Mouse (Mus musculus) frontal cortex, adult (tissue): ENCODE results near the gene Fh1.

Source experiments
- ATAC-seq: cut with Nextera tagmentation; 2 replicates; pipeline ENCODE4 v1.9.2; 2017; ENCODE audit warnings: mild to moderate bottlenecking, moderate library complexity, mixed read lengths; ENCODE audit not compliant: low TSS enrichment

Gene Fh1

GRCm38 (mm10) chr1:175625257-175625879, at the start of gene Fh1:
Gene Fh1 (minus strand): TSS chr1:175625635.
- ATAC-seq: peak; percentile 99

- ATAC-seq: no peak
Measured at GRCm38 (mm10) chr1:175675116-175675515, 49.7 kb upstream of the Fh1 start.

DNA sequence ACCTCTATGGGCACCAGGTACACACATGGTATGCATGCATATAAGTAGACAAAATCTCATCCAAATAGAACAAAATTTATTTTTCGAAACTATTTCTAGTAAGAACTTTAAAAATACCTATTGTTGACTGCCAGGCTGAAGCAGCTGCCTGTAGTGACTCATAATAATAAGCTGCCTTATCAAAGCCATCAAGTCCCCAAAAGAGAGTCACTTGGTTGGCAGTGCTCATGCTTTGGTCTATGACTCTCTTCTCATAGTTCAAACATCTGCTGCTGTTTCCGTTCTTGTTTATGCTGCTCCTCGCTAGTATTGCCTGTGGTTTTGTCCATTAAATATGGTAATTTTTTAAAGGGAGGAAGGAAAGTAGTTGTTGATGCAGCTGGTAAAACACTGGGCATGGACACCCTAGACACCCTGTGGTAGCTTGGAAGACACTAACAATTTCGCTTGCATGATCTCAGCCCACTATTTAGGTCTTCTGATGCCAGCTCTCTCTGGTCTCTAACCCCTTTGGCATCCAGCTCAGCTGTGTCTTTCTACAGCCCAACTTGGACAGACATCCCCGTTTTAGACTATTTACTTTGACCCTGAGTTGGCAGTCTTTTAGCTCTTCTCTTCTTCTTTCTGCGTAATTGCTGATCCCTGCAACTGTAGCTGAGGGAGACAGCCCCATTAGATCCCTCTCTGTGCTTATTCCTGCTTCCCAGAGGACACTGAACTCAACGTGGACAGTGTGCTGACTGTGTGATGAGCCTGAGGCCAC, 48.3 kb upstream of the Fh1 start:
- ATAC-seq: no peak

GRCm38 (mm10) chr1:175671626-175672025, 46.2 kb upstream of the Fh1 start:
- ATAC-seq: peak; percentile 63

- ATAC-seq: no peak
Measured at GRCm38 (mm10) chr1:175670042-175670441, 44.6 kb upstream of the Fh1 start.

- 0 out of 2 replicates have a peak, but pooled peaks have one; percentile 2 for ATAC-seq
Measured at GRCm38 (mm10) chr1:175669456-175669855, 44.0 kb upstream of the Fh1 start.

DNA sequence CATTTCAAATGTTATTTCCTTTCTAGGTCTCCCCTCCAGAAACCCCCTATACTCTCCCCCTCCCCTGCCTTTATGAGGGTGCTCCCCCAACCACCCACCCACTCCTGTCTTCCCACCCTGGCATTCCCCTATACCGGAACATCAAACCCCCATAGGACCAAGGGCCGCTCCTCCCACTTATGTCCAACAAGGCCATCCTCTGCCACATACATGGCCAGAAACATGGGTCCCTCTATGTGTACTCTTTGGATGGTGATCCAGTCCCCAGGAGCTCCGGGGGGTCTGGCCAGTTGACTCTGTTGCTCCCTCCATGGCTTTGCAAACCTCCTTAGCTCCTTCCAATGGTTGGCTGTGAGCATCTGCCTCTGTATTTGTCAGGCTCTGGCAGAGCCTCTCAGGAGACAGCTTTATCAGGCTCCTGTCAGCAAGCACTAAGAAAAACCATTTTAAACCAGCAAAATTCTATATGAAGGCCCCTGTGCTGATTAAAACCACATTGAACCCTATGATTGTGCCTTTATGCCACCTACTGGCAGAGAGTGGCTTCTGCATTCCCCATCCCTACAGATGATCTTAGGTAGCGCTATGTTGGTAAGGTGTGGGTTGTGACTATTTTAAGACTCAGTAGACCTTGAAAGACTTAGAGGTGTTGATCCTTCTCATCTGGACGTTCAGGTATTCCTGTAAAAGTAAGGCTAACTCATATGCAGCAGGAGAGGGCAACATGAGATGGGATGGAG, 43.4 kb upstream of the Fh1 start:
- ATAC-seq: peak; percentile 95

- no peak for ATAC-seq
Measured at GRCm38 (mm10) chr1:175659900-175660299, 34.5 kb upstream of the Fh1 start.

DNA sequence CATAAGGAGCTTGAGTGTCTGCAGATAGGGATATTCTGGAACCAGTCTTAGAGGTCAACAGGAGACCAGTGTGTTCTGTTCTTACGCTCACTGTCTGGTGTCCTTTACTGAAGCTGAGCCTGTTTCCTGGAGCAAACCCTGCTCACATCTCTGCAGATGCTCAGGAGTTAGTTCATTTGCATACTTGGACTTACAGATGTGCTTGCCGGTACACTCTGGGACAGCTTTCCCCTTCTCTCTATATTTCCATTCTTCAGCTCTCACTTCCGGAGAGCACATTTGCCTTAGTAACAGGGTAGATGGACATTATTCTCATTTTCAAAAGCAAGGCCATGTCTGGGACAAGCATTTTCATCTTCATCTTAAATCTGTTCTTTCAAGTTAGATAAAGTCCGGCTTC, 23.2 kb upstream of the Fh1 start:
- no peak for ATAC-seq

DNA sequence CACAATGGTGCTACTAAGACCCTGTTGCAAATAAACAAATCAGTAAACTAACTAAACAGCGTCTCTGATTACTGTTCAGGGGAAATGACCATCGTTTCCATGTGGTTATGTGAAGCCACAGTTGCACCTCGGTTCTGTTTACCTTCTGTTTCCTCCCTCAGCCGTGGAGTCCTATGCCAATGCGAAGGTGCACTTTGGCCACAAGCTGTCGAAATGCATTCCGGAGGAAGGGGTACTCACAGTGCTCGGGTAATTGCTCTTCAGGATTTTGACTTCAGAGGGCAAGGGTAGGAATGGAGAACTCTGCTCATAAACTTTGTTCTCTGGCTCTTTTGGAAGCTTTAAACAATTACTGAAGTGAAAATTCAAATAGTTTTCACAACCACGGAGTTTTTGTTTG, 21.5 kb upstream of the Fh1 start:
- ATAC-seq: no peak

DNA sequence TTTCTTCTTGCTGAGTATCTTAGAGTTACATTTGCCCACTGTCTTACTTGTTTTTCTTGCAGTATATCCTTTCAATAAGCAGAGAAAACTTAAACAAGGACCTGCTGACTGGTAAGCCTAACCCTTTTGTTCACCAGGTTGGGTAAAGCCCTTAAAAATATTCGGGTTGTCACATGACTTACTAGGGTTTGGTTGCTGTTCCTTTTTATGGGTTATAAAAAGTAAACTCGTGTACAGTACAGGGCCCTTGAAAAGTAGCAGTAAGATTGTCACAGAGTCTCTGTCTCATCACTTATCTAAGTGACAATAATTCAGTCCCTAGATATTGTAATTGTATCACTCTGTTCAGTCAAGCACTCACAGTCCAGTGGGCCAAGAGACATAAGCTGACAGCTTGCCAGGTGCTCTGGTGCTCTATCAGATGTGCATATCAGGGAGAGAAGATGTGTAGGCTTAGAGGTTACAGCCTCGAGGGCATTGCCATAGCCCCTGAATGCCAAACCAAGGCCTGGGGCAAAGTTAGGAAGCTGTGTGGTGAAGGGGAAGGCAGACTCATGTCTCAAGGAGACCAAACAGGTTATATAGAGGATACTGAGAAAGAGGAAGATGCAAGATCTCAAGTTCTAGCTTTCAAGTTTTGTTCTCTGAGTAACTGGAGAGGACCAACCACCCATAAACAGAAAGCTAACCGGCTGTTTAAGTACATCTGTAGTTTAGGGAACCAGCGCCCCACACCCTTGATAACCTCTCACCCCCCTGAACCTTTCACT, 18.2 kb upstream of the Fh1 start:
- ATAC-seq: no peak

GRCm38 (mm10) chr1:175640435-175641150, 15.2 kb upstream of the Fh1 start:
- no peak for ATAC-seq

GRCm38 (mm10) chr1:175639072-175639471, 13.6 kb upstream of the Fh1 start:
- no peak for ATAC-seq

DNA sequence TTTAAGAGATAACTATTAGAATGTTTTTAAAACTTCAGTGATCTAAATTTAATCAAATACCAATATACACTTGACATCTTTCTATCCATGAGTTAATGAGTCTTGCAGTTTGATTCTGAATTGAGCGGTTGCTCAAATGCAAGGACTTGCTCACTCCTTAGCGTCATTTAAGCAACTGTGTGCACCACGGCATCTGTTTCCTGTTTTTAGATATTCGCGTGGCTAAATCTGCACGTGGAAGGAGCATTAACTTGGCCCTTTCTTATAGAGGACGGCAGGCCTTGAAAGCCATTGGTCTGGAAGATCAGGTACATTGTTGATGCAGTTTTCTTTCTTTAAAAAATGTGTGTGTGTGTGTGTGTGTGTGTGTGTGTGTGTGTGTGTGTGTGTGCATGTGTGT, 12.2 kb upstream of the Fh1 start:
- no peak for ATAC-seq

DNA sequence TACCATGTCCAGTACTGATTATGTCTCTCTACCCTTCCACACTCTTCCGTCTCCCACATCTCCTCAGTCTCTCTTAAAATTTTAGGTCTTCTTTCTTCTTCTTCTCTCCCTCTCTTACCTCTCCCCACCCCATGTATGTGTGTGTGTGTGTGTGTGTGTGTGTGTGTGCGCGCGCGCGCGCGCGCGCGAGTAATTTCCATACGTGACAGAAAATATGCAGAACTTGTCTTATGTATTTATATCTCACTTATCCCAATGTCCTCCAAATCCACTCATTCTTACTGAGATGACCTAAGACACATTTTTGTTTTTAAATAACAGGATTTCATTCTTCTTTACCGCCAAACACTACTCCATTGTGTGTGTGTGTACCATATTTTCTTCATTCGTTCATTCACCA, 7.0 kb upstream of the Fh1 start:
- ATAC-seq: no peak

- no peak for ATAC-seq
Measured at GRCm38 (mm10) chr1:175631721-175632221, 6.3 kb upstream of the Fh1 start.

DNA sequence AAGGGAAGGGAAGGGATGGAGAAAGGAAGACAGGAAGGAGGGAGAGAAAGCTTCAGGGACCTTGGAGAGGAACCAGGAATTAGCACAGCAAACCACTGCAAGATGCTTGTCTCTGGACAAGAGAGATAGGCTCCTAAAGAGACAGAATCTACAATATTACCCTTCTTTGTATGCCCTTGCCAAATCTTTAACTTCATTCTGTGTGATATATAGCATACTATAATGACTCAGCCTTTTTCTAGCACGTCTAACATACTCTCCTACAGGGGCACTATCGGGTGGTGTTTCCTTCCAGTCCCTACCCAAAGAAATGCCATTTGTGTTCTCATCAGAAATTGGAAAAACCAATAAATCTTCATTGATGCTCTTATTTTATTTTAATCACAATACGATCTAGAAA, 5.6 kb upstream of the Fh1 start:
- ATAC-seq: no peak

DNA sequence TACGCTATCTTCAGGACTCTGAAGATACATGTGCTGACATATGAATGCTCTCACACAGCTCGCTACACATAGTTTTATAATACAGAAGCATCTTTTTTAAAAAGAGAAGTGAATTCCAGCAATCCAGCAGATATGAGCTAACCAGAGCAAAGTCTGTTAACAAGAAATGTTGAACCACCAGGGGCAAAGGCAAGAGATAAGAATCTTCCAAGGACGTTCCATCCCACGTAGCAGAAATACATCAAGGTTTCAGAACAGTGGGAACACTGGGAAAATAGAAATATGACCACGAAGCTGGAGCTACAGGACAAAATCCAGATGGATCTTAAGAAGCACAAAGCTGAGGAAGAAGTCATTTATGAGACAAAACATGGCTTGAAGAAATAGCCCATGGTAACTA, 4.9 kb upstream of the Fh1 start:
- no peak for ATAC-seq

DNA sequence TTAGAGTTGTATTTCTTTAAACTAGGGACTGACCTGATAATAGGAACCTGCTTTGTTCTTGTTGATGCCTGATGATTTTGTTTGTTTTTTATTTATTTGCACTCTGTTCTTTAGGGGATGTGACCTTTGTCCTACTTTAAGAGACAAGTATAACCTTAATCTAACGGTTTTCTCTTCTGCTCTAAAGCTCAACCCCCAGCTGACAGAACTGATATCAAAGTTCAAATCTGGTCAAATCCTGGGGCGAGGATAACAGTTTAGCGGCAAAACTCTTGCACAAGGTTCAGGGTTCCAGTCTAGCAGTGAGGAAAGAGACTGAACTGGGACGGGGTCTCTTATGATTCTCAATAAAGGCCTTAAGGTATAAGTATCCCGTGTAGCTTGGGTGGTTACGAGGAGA, 3.8 kb upstream of the Fh1 start:
- no peak for ATAC-seq

DNA sequence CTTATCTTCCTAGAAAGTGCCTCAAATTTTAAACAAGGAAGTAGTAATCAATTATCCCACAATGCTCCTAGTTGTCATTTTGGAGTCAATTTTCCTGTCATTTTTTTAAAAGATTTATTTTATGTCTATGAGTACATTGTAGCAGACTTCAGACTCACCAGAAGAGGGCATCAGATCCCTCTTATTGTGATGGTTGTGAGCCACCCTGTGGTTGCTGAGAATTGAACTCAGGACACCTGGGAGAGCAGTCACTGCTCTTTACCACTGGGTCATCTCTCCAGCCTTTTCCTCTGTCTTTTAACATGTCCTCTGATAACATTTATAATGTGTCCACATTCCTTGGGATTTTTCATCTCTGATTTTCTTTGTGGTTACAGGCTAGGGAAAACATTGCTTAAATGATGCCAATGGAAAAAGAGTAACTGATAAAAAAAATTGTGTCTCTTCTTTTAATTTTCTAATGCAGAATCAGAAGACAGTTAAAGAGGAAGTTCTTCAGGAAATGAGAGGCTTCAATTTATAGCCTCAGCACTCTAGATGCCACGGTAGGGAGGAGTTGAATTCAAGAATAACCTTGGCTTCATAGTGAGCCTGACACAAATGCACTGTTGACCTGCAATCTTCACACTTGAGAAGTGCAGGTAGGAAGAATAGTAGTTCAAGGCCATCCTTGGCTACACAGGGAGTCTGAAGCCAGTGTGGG, 706 bp upstream of the Fh1 start:
- peak; percentile 36; the same call in 1 of the 2 replicates for ATAC-seq

- ATAC-seq: no peak
Measured at GRCm38 (mm10) chr1:175623656-175624055, 1.8 kb downstream of the Fh1 start.
